Mouse (Mus musculus): ENCODE measurements around the gene Gm28510. TPM values are rescaled to one million over a fixed set of nuclear protein-coding genes. Genes with fewer than 3 reads are reported as not detected.
"Not testable (repeated sequence)": the region's sequence is repeated elsewhere in the genome, so short reads cannot be mapped to it uniquely, and the experiment has no call there.

The Gm28510 gene
- not detected for total RNA-seq (2022)

GRCm38 (mm10) chrY:10412437-10412836 lies at the start of gene Gm28510:
Gene Gm28510 (plus strand): TSS chrY:10412737.
- DNase-seq (ENCODE audit: low spot score in 2 of 2), result not testable (repeated sequence)

Other genes with a start within 250 kb of the Gm28510 start
- gene Gm20834, start 88.1 kb upstream of the Gm28510 start, total RNA-seq (2022), result not detected
- gene Gm20737, start 123.3 kb downstream of the Gm28510 start, total RNA-seq (2022), result not detected
- not detected for gene Gm21775, start 140.7 kb downstream of the Gm28510 start, total RNA-seq (2022)
- gene Gm21900, start 203.6 kb downstream of the Gm28510 start, total RNA-seq (2022), result not detected